Mouse (Mus musculus) macrophage (primary cell): ENCODE results near the gene Apaf1. TPM values are rescaled to one million over a fixed set of nuclear protein-coding genes. Genes with fewer than 3 reads are reported as not detected.
A peak's percentile ranks its signal among the peaks of the same experiment; 100 is the strongest.

Source experiments
- H3K27ac ChIP-seq: fragments of 350-480 bp; formaldehyde crosslinking; 2 replicates; pipeline ENCODE4 v1.9.0; 2021
- H3K36me3 ChIP-seq: fragments of 350-480 bp; formaldehyde crosslinking; 2 replicates; pipeline ENCODE4 v1.9.0; 2021; ENCODE audit errors: inconsistent target
- H3K4me3 ChIP-seq: fragments of 350-480 bp; formaldehyde crosslinking; 2 replicates; pipeline ENCODE4 v1.9.0; 2021; ENCODE audit errors: inconsistent target
- H3K79me2 ChIP-seq: fragments of 350-480 bp; formaldehyde crosslinking; 2 replicates; pipeline ENCODE4 v1.9.0; 2021; ENCODE audit errors: inconsistent target
- WGBS: methylation state at CpG from one replicate; pipeline ENCODE4 v1.1.7; 2026; ENCODE audit warnings: inconsistent platforms; ENCODE audit not compliant: missing documents; 5-methylcytosine and 5-hydroxymethylcytosine counted together
- polyA plus RNA-seq: library from polyadenylated mRNA; stranded (reverse); fragments of 250-400 nt; gene quantifications from 3 replicates; pipeline ENCODE4 v1.2.4, GENCODE M21; 2018; ENCODE audit warnings: inconsistent platforms

The Apaf1 gene
- polyA plus RNA-seq, 1 experiment from 2014 or later, result 13.1 TPM

DNA sequence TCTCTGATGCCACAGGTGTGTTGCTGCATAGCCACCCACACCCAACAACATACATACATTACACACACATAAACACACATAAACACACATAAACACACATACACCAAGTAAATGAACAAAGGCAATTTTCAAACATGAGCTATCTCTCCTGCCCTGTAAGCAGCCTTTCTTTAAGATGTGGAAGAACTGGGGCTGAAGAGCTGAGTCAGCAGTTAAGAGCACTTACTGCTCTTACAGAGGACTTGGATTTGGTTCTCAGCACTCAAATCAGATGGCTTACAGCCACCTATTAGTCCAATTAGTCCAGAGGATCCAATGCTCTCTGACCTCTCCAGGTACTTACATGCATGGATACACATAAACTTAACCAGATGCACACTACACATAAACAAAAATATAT lies 29.8 kb downstream of the Apaf1 start:
- Histone ChIP-seq H3K79me2 (no peaks in the 10 kb centered on the region; the same call in 1 of the 2 replicates), H3K4me3 (no peak overlapping the region), H3K36me3 (peaks cover 87% of the 10 kb centered on the region), H3K27ac (no peak overlapping the region)

DNA sequence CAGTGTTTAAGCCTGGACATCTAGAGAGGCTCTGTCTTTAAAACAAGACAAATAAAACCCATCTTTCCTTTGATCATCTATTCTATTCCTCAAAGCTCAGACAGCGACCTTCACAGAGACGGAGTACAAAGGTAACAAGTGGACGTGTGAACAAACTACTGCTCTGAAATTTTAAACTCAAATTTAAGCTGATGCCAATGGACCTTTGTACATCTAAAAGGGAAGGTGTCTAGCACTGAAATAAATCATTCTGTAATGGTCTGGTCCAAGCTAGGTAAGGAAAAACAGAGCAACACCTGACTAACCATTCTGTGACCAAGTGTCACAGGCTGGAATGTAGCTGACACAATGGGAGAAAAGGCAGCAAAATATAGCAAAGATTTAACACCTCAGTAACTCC lies 31.4 kb downstream of the Apaf1 start:
- Histone ChIP-seq H3K27ac (no peak overlapping the region), H3K79me2 (peaks cover 6% of the 10 kb centered on the region; the same call in 1 of the 2 replicates), H3K4me3 (no peak overlapping the region), H3K36me3 (peaks cover 91% of the 10 kb centered on the region)
- WGBS, result 93% methylated on average over 3 of the region's 3 CpGs

DNA sequence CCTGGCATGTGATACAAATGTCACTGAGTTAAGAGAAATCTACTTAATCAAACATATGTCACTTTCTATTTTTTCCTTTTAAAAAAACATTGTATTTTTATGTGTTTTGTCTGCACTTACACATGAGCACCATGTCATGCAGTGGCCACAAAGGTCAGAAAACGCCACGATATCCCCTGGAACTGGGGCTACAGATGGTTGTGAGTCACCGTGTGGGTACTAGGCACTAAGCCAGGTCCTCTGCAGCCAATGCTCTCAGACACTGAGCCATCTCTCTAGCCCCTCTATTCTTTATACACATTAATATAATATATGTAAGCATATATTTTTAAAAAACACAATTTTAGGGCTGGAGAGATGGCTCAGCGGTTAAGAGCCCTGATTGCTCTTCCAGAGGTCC lies 32.9 kb downstream of the Apaf1 start:
- Histone ChIP-seq H3K27ac (no peak overlapping the region), H3K36me3 (peaks cover 88% of the 10 kb centered on the region), H3K79me2 (peaks cover 18% of the 10 kb centered on the region; the same call in 1 of the 2 replicates), H3K4me3 (no peak overlapping the region)
- 88% methylated on average over 4 of the region's 4 CpGs for WGBS

DNA sequence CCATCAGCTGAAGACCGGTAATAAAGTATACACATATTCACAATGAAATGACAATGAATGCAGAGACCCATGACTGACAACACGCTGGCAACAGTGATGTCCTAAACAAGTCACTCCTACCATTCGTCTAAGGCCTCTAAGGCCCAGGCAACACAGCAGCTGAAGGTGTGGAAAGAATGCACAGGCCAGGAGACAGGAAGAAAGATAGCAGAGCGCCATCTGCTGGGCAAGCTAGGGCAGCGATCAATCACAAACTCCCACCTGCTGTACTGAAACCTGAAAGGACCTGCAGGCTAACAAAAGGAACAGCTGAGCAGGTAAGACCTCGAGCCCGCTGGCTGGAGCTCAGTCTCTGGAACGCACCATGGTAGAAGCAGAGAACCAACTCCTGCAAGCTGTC lies 48.6 kb downstream of the Apaf1 start:
- Histone ChIP-seq H3K27ac (no peak overlapping the region), H3K79me2 (no peaks in the 10 kb centered on the region), H3K36me3 (peaks cover 68% of the 10 kb centered on the region), H3K4me3 (no peak overlapping the region)
- WGBS, result 52% methylated on average over 8 of the region's 8 CpGs

DNA sequence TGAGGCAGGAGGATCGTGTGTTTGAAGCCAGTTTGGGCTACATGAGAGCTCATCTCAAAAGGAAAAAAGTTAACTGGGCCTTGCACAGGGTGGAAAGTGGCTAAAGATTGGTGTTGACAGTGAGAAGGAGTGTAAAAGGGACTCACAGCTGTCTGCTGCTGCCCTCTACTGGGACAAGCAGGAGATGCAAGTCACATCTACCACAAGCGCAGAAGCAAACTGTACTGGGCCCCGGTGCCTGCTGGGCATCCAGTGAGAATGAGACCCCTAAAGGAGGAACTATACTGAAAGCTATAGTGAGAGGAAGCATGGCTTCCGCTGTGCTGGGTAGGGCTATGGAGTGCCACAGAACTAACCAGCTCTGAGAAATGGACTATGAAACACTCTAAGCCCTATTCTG lies 50.2 kb downstream of the Apaf1 start:
- Histone ChIP-seq H3K79me2 (no peaks in the 10 kb centered on the region), H3K27ac (no peak overlapping the region), H3K36me3 (peaks cover 68% of the 10 kb centered on the region), H3K4me3 (no peak overlapping the region)
- WGBS, result 11% methylated on average over 4 of the region's 4 CpGs

DNA sequence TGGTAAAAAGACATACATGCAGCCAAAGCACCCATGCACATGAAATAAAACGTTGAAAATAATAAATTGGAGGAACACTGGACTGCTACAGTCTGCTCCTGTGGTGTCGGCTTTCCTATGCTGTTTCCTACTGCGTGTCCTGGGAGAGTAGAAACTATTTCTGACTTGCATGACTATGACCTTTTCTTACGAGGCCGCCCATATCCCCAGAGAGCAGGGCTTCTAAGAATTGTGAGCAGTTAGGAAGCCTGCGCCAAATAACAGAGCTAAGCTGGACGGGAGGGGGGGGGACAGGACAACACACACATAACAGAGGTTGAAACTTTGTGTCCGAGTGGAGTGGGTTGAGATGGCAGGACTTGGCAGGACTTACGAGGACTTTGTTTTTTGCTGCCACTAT lies 51.4 kb downstream of the Apaf1 start:
- H3K36me3 ChIP-seq, result peaks cover 56% of the 10 kb centered on the region
- WGBS, result 93% methylated on average over 9 of the region's 9 CpGs
- H3K79me2 ChIP-seq, result no peaks in the 10 kb centered on the region
- H3K27ac ChIP-seq, result no peak overlapping the region
- H3K4me3 ChIP-seq, result no peak overlapping the region

DNA sequence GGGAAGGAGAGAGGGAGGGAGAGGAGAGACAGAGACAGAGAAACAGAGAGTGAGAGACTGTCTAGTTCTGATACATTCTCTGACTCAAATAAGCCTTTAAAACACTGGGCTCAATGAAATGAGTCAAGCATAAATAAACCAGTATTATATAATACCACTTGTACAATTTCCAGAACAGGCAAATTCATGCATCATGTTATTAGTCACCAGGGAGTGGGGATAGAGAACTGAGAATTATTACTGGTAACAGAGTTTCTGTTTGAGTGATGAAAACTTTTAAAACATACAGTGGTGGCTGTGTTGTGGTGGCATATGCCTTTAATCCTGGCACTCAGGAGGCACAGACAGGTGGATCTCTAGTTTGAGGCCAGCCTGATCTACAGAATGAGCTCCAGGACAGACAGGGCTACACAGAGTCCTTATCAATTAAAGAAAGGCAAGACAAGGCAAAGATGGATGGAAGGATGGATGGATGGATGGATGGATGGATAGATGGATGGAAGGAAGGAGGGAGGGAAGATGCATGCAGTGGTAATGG lies 53.5 kb downstream of the Apaf1 start:
- Histone ChIP-seq H3K4me3 (no peak overlapping the region), H3K27ac (no peak overlapping the region), H3K36me3 (peaks cover 41% of the 10 kb centered on the region), H3K79me2 (no peaks in the 10 kb centered on the region)

DNA sequence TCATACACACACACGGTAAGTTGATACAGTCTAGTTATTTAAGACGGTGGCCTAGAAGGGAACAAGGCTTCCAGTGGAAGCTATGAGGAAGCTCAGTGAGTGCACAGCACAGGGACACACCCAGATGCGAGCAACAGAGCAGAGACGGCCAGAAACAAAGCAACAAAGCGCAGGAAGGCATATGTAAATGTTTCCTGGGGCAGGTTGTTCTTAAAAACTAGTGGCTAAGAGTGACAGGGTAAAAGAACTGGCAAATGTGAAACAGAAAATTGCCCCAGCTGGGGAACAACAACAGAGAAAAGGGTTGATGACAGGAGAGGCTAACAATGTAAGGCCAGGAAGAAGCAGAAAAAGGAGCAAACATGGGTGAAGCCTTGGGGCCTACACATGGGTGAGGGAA lies 54.6 kb downstream of the Apaf1 start:
- no peak overlapping the region for H3K27ac ChIP-seq
- H3K36me3 ChIP-seq, result peaks cover 43% of the 10 kb centered on the region
- no peaks in the 10 kb centered on the region for H3K79me2 ChIP-seq
- 90% methylated on average over 5 of the region's 5 CpGs for WGBS
- no peak overlapping the region for H3K4me3 ChIP-seq

DNA sequence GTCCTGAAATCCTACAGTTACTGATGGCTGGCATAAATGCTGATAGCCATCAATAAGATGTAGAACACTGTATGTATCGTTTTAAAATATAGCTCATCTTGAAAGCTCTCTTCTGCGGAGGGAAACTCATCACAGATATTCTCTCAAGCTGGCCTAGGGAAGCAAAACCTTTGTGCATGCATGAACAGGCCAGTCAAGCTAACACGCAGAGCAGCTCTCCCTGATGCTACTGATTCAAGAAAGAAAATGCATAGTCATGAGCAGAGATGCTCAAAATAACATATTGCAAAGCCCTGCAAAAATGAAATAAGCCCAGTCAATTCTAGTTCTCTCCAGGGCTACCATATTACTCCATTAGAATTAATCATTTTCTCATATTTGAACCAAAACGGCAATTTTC lies 55.1 kb downstream of the Apaf1 start:
- Histone ChIP-seq H3K36me3 (peaks cover 48% of the 10 kb centered on the region), H3K27ac (no peak overlapping the region), H3K79me2 (no peaks in the 10 kb centered on the region), H3K4me3 (no peak overlapping the region)
- WGBS, result 99% methylated on average over 4 of the region's 4 CpGs

DNA sequence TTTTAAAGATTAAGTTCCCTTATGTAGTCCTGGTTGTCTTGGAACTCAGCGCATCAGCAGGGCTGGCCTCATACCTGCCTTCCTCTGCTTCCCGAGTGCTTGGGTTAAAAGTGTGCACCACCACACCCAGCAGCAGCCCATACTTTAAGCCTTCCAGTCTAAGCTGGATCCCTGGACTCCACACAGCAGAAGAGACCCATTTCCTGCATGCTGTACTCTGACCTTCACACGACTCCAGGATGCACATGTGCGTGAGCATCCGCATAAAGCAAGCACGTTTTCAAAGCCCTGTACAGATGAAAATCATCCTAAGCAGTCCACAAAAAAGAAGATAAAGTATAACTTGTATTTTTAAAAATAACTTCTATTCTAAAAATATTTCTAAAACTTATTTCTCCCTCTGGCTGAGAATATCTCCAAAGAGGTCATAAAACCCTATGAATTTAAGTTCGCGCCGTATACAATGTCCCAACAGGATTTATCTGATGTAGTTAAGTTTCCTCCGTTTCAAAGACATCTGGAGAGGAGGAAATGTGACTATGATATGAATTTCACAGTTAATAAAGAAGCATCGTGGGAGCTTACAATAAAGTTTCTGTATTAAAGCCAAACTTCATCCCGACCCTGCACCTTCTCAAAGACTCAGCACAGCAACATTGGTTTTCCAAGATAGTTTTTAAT lies 76.6 kb downstream of the Apaf1 start:
- Histone ChIP-seq H3K79me2 (no peaks in the 10 kb centered on the region; the same call in 1 of the 2 replicates), H3K36me3 (peaks cover 73% of the 10 kb centered on the region), H3K27ac (no peak overlapping the region), H3K4me3 (no peak overlapping the region)
- 96% methylated on average over 12 of the region's 12 CpGs for WGBS

DNA sequence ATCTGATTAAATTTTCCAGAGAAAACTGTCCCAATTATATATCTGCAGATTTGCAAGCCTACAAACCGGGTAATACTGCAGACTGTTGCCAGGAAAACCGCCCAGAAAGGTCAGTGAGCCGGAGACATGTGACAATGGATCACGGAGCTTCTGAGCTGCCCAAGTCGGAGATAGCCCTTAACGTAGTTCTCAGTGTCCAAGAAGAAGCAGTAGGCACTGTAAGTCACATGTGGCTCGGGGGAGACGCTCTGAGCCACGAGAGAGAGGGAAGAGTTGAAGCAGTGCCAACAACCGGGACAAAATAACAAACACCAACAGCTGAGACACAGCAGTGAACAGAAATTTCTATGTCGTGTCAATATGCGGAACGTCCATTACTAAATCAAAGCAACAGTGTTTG lies 81.1 kb downstream of the Apaf1 start:
- Histone ChIP-seq H3K79me2 (no peaks in the 10 kb centered on the region; the same call in 1 of the 2 replicates), H3K4me3 (no peak overlapping the region), H3K36me3 (peaks cover 80% of the 10 kb centered on the region), H3K27ac (no peak overlapping the region)
- WGBS, result 88% methylated on average over 13 of the region's 13 CpGs

DNA sequence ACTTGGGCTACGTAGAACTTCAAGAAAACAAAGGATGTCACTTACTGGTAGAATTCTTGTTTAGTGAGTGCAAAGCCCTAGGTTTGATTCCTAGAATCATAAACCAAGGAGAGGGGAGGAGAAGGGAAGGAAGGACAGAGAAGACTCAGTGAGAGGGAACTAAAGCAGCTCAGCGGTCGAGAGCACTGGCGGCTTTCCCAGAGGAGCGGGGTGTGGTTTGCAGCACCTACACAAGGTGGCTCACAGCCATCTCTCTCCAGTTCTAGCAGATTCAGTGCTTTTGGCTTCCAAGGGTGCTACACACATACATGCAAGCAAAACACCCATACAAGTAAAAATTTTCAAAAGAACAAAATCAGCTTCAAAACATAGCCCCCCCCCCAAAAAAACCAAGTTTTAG lies 82.7 kb downstream of the Apaf1 start:
- Histone ChIP-seq H3K27ac (no peak overlapping the region), H3K36me3 (peaks cover 79% of the 10 kb centered on the region), H3K79me2 (no peaks in the 10 kb centered on the region; the same call in 1 of the 2 replicates), H3K4me3 (no peak overlapping the region)
- 85% methylated on average over 5 of the region's 5 CpGs for WGBS

DNA sequence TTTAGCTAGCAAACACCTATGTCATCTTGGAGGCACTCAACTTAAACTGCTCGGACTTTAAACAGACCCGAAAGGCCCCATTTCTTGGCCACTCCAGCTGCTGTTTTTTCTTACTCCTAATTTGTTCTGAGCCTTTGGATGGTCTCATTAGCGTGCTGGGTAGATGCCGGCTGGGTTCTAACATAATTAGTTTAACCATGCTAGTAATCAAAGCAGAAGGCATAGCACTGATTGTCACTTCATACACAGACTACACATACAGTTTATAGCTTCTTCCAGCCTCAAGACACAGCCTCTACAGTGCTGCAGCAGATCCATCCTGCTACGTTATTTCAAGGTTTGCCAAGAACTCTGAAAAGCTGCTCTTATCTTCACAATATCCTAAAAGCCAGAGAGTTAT lies 88.7 kb downstream of the Apaf1 start:
- H3K27ac ChIP-seq, result no peak overlapping the region
- H3K4me3 ChIP-seq, result no peak overlapping the region
- H3K79me2 ChIP-seq, result no peaks in the 10 kb centered on the region; the same call in 1 of the 2 replicates
- peaks cover 84% of the 10 kb centered on the region for H3K36me3 ChIP-seq
- 95% methylated on average over 5 of the region's 5 CpGs for WGBS

DNA sequence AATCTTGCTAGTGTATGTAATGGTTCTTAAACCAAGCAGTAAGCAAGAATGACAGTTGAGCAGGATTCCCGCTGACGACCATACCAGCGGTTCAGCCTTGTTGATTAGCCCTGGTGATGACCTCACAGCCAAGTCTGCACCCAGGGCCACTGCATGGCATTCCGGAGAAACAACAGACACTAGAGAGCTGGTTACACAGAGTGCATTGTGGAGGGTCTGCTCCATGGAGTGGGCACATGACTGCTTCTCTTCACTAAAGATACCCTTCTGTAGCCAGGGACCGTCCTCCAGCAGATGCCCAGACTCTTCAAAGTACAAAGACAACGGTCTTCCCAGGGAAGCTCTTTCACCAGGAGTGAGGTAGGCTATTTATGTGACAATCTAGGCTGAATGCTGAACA lies 90.3 kb downstream of the Apaf1 start:
- no peak overlapping the region for H3K4me3 ChIP-seq
- H3K36me3 ChIP-seq, result peaks cover 76% of the 10 kb centered on the region
- H3K79me2 ChIP-seq, result no peaks in the 10 kb centered on the region; the same call in 1 of the 2 replicates
- 96% methylated on average over 6 of the region's 6 CpGs for WGBS
- H3K27ac ChIP-seq, result no peak overlapping the region

DNA sequence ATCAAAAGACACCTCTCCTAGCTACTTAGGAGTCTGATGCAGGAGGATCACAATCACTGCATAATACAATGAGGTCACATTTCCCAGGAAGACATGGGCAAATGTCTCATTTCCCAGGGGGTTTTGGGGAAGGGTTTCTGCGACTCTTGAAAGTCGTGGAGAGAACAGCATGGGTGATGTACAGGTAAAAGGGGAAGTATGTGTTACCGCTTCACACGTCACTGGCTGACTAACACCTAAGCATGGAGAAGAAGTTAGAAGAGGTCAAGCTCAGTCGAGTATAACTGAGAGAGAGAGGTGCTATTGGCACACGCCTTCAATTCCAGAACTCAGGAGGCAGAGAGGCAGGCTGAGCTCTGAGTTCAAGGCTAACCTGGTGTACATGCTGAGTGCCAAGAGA lies 92.2 kb downstream of the Apaf1 start:
- H3K4me3 ChIP-seq, result no peak overlapping the region
- no peaks in the 10 kb centered on the region; the same call in 1 of the 2 replicates for H3K79me2 ChIP-seq
- no peak overlapping the region for H3K27ac ChIP-seq
- peaks cover 62% of the 10 kb centered on the region for H3K36me3 ChIP-seq
- 85% methylated on average over 6 of the region's 6 CpGs for WGBS

DNA sequence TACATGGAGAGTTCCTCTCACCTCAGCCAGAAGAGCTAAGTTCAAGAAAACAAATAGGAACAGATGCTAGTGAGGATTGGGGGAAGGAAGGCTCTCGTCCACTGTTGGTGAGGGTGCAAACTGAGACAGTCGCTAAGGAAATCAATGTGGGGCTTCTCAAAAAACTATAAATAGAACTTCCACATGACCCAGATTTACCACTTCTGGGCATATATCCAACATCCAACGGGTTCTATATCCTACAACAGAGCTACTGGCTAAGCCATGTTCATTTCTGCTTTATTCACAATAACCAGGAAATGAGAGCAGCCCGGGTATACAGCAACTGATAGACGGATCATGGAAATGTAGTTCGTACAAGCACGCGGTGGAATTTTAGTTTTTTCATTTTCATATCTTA lies 99.5 kb downstream of the Apaf1 start:
- H3K36me3 ChIP-seq, result peaks cover 11% of the 10 kb centered on the region; the same call in 1 of the 2 replicates
- H3K4me3 ChIP-seq, result no peak overlapping the region
- peak overlapping the region; percentile 17; the same call in 1 of the 2 replicates for H3K27ac ChIP-seq
- no peaks in the 10 kb centered on the region for H3K79me2 ChIP-seq
- WGBS, result 1% methylated on average over 5 of the region's 8 CpGs
